Mouse (Mus musculus) heart, embryonic 11.5 days (tissue): Measurements from ENCODE around the gene Fto. TPM values are rescaled to one million over a fixed set of nuclear protein-coding genes. Genes with fewer than 3 reads are reported as not detected.

Source experiments
- ATAC-seq: fragments of 200-750 bp; cut with Nextera tagmentation; replicated peaks from 2 replicates; pipeline ENCODE4 v1.8.0; 2017; ENCODE audit warnings: moderate library complexity; ENCODE audit not compliant: insufficient number of reproducible peaks, low FRiP score, low TSS enrichment
- H3K27ac ChIP-seq: fragments of 300-500 bp; sonication (generic); 2 replicates; pipeline ENCODE4 v1.5.1; 2014; ENCODE audit warnings: mild to moderate bottlenecking, low read depth, low read length
- H3K27me3 ChIP-seq: fragments of 300-500 bp; sonication (generic); 2 replicates; pipeline ENCODE4 v1.6.1; 2014; ENCODE audit warnings: mild to moderate bottlenecking, low read length, mixed read lengths; ENCODE audit not compliant: control insufficient read depth, insufficient read depth
- H3K36me3 ChIP-seq: fragments of 300-500 bp; sonication (generic); 2 replicates; pipeline ENCODE4 v1.6.1; 2014; ENCODE audit warnings: mild to moderate bottlenecking, low read length, moderate library complexity, mixed read lengths; ENCODE audit not compliant: control insufficient read depth, insufficient read depth
- H3K4me1 ChIP-seq: fragments of 300-500 bp; sonication (generic); 2 replicates; pipeline ENCODE4 v1.6.1; 2014; ENCODE audit warnings: low read length; ENCODE audit not compliant: control insufficient read depth, insufficient read depth
- H3K4me2 ChIP-seq: fragments of 300-500 bp; sonication (generic); 2 replicates; pipeline ENCODE4 v1.6.1; 2014; ENCODE audit warnings: mild to moderate bottlenecking, moderate library complexity
- H3K4me3 ChIP-seq: fragments of 300-500 bp; sonication (generic); 2 replicates; pipeline ENCODE4 v1.5.1; 2014; ENCODE audit warnings: low read depth, low read length
- H3K9ac ChIP-seq: fragments of 300-500 bp; sonication (generic); 2 replicates; pipeline ENCODE4 v1.6.1; 2014; ENCODE audit warnings: mild to moderate bottlenecking, low read depth, low read length, moderate library complexity
- H3K9me3 ChIP-seq: fragments of 300-500 bp; sonication (generic); replicated peaks from 2 replicates; pipeline ENCODE4 v1.6.1; 2016; ENCODE audit warnings: low read length; ENCODE audit not compliant: control insufficient read depth
- WGBS: fragments of 180-500 bp; shearing (Covaris S2); extraction: QIAGEN DNeasy Blood & Tissue Kit; methylation state at CpG from one replicate; pipeline ENCODE4 v1.1.7; 2014; ENCODE audit not compliant: insufficient replicate concordance; 5-methylcytosine and 5-hydroxymethylcytosine counted together
- polyA plus RNA-seq: library from polyadenylated mRNA; unstranded; fragments of >200 nt; fragmentation: Nextera tagmentation; extraction: Ambion mirVana; gene quantifications from 2 replicates; pipeline ENCODE4 v1.2.1, GENCODE M21; 2014

The Fto gene
- polyA plus RNA-seq, 1 experiment from 2014 or later = 70.1 TPM

DNA sequence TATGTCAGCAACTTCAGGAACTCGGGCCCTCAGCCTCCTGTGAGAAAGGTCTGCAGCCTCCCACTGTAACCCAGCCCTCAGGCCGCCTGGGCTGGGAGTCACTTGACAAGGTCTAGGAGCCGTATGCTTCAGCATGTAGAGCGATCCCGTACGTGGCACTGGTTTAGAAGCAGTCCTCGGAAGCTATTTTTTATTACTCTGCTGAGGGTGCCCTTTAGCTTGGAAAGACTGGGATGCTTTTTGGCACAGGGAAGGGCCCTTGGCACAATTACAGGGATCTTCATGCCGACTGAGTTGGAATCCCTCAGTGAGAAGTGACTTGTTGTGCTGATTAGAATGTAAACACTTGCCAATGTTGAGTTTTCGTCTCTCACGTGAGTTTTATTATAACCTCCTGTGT, 191.6 kb downstream of the Fto start:
- H3K27me3 ChIP-seq = no peaks in the 10 kb centered on the region
- H3K9me3 ChIP-seq = no peaks in the 10 kb centered on the region
- no peak for ATAC-seq
- no peak overlapping the region for H3K4me2 ChIP-seq
- no peaks in the 10 kb centered on the region for H3K36me3 ChIP-seq
- no peak overlapping the region for H3K27ac ChIP-seq
- WGBS = 68% methylated on average over 10 of the region's 10 CpGs
- peaks cover 22% of the 10 kb centered on the region for H3K4me1 ChIP-seq
- H3K9ac ChIP-seq = no peak overlapping the region
- no peak overlapping the region for H3K4me3 ChIP-seq

DNA sequence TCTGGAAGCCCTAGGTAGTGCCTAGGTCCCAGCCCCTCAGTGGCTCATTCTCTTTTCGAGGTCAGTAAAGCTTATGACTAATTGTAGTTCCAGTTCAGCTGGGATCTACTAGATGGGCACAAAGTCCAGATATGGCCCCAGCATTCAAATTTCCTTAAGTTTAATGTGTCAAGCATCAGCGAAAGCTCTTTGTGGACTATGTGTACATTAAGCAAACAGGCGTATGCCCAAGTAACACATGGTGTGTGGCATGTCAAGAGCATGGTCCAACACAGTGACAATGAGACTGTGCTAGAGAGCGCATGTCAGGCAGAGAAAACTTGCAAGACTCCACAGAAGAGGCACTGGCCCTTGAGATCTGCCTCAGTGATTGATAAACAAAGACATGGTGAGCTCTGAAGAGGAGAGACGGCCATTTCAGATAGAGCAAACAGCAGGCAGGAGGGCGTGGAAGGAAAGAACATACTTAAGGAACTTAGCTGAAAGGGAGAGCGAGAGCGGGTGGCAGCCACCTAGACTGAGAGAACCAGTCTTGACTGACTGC, 192.2 kb downstream of the Fto start:
- peaks cover 23% of the 10 kb centered on the region for H3K4me1 ChIP-seq

DNA sequence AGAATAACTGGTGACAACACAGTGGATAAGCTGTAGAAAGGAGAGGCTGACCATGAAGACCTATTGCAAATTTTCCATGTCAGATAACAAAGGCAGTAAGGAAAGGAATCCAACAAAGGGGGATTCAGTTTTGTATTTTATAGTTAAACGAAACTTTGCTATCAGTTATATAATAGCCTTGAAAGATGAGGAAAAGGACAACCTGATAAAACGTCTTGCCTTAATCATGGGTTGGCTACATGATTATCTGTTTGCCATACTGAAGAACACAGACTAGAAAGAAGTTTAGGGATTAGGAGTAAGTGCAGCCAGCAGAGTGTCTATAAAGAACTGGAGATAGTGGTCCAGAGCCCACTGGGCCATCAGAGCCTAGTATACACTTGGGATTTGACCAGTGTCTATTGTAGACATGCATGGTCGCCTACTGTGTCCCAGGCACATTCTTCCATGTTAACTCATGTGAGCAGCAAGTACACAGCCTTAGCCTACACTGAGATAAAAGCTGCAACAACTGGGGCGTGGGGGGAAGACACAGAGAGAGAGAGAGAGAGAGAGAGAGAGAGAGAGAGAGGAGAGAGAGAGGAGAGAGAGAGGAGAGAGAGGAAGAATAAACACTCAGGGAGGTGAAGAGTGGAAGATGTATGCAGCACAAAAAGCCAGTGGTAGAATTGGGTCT, 192.8 kb downstream of the Fto start:
- 56% methylated on average over 4 of the region's 4 CpGs for WGBS
- no peaks in the 10 kb centered on the region for H3K9me3 ChIP-seq
- no peak overlapping the region for H3K27ac ChIP-seq
- no peaks in the 10 kb centered on the region for H3K36me3 ChIP-seq
- H3K4me1 ChIP-seq = peaks cover 25% of the 10 kb centered on the region
- no peak for ATAC-seq
- H3K4me2 ChIP-seq = no peak overlapping the region
- no peaks in the 10 kb centered on the region for H3K27me3 ChIP-seq
- H3K4me3 ChIP-seq = no peak overlapping the region
- no peak overlapping the region for H3K9ac ChIP-seq

More for the DNA sequence above, 192.2 kb downstream of the Fto start:
- Histone ChIP-seq H3K27me3 (no peaks in the 10 kb centered on the region), H3K9me3 (no peaks in the 10 kb centered on the region), H3K4me2 (no peak overlapping the region), H3K27ac (no peak overlapping the region), H3K4me3 (no peak overlapping the region), H3K9ac (no peak overlapping the region), H3K36me3 (no peaks in the 10 kb centered on the region)
- 79% methylated on average over 8 of the region's 8 CpGs for WGBS
- no peak for ATAC-seq

DNA sequence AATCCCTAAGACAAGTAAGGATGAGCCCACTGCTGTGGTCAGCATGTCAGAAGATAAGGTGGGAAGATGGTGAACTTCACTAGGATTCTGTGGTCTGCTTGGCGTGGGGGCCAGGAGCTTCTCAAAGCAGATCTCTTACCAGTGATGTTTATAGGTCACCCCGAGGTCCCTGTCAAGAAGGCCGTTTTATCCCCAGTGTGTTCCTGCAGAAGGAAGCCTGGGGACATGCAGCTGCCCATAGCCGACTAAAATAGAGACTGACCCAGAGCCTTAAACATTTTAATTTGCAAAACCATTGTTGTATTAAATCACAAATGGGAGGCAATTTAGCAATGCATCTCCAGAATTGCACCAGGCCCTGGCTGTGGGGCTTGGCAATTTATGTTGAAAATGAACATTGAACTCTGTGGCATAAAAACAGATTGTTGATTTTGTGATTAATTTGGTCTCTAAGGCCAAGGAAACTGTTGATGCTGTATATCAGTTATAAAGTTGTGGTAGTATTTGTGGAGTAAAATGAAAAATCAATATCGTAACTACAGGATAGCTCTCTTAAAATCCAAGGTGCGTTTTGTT, 193.4 kb downstream of the Fto start:
- Histone ChIP-seq H3K36me3 (no peaks in the 10 kb centered on the region), H3K4me3 (no peak overlapping the region), H3K27ac (no peak overlapping the region), H3K4me1 (peaks cover 25% of the 10 kb centered on the region), H3K9me3 (no peaks in the 10 kb centered on the region), H3K27me3 (no peaks in the 10 kb centered on the region), H3K9ac (no peak overlapping the region), H3K4me2 (no peak overlapping the region)
- no peak for ATAC-seq
- WGBS = 62% methylated on average over 6 of the region's 6 CpGs

DNA sequence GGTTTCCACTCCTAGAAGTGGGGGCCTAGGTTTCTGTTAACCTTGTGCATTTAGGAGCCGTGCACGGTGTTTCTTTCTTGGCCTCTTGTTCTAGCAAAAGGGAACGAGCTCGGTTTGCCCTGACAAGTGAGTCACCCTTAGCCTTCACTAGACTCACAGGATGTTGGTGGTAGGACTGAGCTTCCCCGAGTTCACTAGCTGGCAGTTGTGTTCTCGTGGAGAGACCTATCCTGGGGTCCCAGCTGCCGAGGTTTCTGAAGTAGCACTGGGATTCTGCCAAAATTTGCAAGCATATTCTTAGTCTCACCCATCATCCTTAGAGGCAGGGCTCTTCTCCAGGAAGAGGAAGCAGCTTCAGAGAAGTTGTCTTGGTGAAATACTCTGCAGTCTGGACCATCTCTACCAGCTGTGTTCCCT, 194.4 kb downstream of the Fto start:
- Histone ChIP-seq H3K4me1 (peaks cover 22% of the 10 kb centered on the region), H3K27ac (peak overlapping the region; percentile 1; the same call in 1 of the 2 replicates)

DNA sequence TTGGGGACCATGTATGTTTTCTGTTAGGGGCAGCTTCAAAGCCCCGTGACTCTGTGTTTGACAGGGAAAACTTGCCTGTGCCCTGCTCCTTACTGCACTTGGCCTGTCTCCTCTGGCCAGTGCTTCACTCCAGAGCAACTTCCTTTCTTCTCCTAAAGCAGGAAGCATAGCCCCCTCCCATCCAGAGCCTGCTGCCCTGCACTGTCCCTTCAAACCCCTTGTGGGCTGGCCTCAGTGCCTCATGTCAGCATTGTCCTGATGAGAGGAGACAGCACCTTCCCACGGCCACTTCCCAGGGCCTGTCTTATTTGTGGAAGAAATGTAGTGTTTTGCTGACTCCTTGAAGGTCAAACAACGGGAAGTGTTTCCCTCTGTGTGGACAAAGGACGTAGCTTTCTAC, 195.0 kb downstream of the Fto start:
- peaks cover 22% of the 10 kb centered on the region for H3K4me1 ChIP-seq
- H3K27ac ChIP-seq = peak overlapping the region; percentile 1; the same call in 1 of the 2 replicates
- no peak for ATAC-seq
- no peak overlapping the region for H3K9ac ChIP-seq
- H3K36me3 ChIP-seq = no peaks in the 10 kb centered on the region
- H3K27me3 ChIP-seq = no peaks in the 10 kb centered on the region
- H3K9me3 ChIP-seq = no peaks in the 10 kb centered on the region
- no peak overlapping the region for H3K4me3 ChIP-seq
- H3K4me2 ChIP-seq = no peak overlapping the region
- WGBS = 52% methylated on average over 4 of the region's 4 CpGs

More for the DNA sequence above, 194.4 kb downstream of the Fto start:
- ATAC-seq = no peak
- no peak overlapping the region for H3K4me2 ChIP-seq
- no peaks in the 10 kb centered on the region for H3K9me3 ChIP-seq
- WGBS = 68% methylated on average over 7 of the region's 7 CpGs
- H3K4me3 ChIP-seq = no peak overlapping the region
- no peaks in the 10 kb centered on the region for H3K27me3 ChIP-seq
- H3K36me3 ChIP-seq = no peaks in the 10 kb centered on the region
- H3K9ac ChIP-seq = no peak overlapping the region

DNA sequence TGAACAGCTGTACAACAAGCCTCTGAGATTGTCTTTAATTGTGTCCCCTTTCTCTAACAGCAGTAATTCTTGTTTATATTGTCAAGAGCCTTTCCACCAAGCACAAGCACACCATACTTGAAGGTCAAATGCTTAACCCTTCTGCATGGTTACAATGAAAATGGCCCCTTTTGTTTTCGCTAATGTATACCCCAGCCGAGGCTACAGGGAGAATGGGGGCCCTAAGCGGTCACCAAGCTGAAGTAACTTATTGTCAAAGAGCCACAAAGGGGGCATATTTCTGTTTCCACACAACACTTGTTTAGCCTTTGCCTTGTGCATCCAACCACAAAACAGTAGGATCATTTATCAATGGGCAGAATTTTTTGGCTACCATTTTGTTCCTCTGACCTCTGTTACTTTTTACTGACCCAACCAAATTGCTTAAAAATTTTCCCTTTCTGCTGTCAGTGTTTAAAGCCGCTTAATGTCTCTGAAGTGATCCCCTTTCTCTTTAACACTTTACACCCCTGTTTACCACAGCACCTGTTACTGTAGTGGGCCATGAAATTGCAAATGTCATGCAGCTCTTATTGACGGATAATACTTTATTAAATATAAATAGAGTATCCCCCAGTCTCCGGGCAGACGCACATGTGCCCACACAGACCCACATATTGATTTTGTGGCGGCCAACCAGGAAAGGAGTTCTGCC, 196.0 kb downstream of the Fto start:
- Histone ChIP-seq H3K27ac (no peak overlapping the region), H3K27me3 (no peaks in the 10 kb centered on the region), H3K9me3 (no peaks in the 10 kb centered on the region), H3K4me3 (no peak overlapping the region), H3K4me1 (peaks cover 22% of the 10 kb centered on the region), H3K4me2 (no peak overlapping the region), H3K36me3 (no peaks in the 10 kb centered on the region), H3K9ac (no peak overlapping the region)
- ATAC-seq = no peak
- WGBS = 83% methylated on average over 8 of the region's 8 CpGs

DNA sequence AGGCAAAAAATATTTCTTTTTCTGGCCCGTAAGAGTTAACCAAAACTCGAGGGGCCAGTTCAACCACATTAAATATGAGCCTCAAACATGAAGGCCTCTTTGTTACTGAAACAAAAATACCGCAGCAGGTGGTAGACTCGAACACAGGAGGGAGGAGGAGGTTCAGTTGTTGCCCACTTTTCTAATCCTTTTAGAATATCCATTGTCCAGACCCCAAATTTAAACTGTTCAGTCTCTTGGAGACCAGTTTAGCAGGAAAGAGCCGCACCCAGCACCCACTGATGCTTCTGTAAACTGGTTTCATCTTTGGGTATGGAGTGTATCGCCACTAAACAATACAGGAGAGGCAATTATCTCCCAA, 196.6 kb downstream of the Fto start:
- H3K9me3 ChIP-seq = no peaks in the 10 kb centered on the region
- no peaks in the 10 kb centered on the region for H3K36me3 ChIP-seq
- no peak overlapping the region for H3K27ac ChIP-seq
- no peak overlapping the region for H3K4me2 ChIP-seq
- H3K4me1 ChIP-seq = peaks cover 25% of the 10 kb centered on the region
- 87% methylated on average over 6 of the region's 6 CpGs for WGBS
- no peak for ATAC-seq
- H3K27me3 ChIP-seq = no peaks in the 10 kb centered on the region
- no peak overlapping the region for H3K9ac ChIP-seq
- no peak overlapping the region for H3K4me3 ChIP-seq
